Mouse (Mus musculus) ES-E14 (cell line): ENCODE measurements around the gene Tap1.

Source experiments
- HCFC1 ChIP-seq: IDR thresholded peaks from 2 replicates; pipeline ENCODE4 v1.6.1; 2012; ENCODE audit warnings: low read length, inconsistent platforms, borderline replicate concordance; ENCODE audit not compliant: insufficient read depth
- ZNF384 ChIP-seq: IDR thresholded peaks from 2 replicates; pipeline ENCODE4 v1.6.1; 2012; ENCODE audit warnings: low read depth, low read length, inconsistent platforms

DNA sequence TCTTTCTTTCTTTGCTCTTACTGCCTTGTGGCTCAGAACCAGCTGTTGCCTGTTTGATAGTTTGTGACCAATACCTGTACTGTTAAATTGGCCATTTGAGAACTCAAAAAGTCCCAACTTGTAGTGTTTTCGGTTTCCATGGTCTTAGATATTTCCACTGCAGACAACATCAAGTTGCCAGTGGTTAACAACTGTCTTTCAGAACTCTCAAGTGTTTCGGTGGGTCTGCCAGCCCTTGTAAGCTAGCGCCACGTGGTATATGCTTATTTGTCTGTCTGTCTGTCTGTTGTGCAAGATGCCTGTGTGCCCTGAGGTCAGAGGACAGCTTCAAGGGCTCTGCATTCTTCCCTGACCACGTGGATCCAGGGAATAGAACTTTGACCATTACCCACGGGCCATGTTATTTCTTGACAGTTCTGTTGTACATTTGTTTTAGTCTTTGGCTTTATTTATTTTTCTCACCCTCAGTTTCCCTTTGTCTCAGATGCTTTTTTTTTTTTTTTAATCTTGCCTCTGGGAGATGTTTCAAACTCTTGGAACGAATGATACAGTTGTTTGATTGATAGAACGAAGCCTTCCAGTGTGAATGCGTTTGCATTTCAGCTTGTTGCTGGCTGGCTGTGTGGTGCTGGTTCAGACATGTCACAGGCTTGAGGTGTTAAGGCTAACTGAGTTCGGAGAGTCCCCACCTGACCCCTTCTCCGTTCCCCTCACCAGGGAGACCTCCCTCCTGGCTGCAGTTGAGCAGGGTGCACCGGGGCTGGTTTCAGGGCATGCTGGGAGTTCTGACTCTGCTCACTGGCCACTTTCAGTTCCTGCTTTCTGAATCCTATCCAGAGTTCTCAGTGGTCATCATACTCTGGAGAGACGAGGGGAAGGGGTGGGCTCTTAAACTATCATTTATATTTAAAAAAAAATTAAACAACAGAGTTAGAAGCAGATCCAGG is 7.2 kb upstream of the Tap1 start:
- TF ChIP-seq HCFC1 (no peak), ZNF384 (no peak)
